Mouse (Mus musculus): Measurements from ENCODE around the gene Cpt1a. TPM values are rescaled to one million over a fixed set of nuclear protein-coding genes. Genes with fewer than 3 reads are reported as not detected.

Cpt1a gene
- polyA plus RNA-seq, 1 experiment, result 75.7 TPM

DNA sequence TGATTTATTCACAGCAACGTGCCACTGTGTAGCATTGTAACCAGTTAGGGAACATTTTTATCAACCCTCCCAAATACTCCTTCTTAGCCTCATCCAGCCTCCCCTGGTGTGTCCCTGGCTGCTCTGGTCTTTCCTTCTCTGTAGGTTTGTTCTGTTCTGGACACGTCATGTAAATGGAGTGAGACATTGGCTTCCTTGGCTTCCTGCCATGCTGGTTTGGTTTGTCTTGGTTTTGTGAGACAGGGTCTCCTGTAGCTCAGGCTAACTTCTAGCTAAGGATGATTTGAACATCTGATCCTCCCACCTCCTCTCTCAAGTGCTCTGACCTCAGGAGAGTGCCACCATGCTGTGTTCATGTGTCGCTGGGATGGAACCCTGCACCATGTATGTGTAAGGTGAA lies 21.8 kb downstream of the Cpt1a start:
- Histone ChIP-seq H3K27me3 (ENCODE audit: control insufficient read depth, insufficient read depth, low read length) (no peaks in the 10 kb centered on the region), H3K36me3 (ENCODE audit: control insufficient read depth, insufficient read depth, low read length) (no peaks in the 10 kb centered on the region), H3K27ac (ENCODE audit: control insufficient read depth, insufficient read depth, low read length) (no peak overlapping the region), H3K4me1 (replicated peaks; ENCODE audit: control insufficient read depth, insufficient read depth, low read length) (peaks cover 33% of the 10 kb centered on the region), H3K4me3 (ENCODE audit: control insufficient read depth, insufficient read depth, low read length) (no peak overlapping the region)
- DNase-seq, result no peak
- WGBS, result 94% methylated on average over 3 of the region's 3 CpGs
- TF ChIP-seq CTCF (IDR thresholded peaks at IDR 0.05; ENCODE audit: borderline replicate concordance, control insufficient read depth, extremely low read depth, insufficient read depth, low read length, poor library complexity) (no peak), POLR2A (IDR thresholded peaks at IDR 0.05; ENCODE audit: control insufficient read depth, extremely low read depth, insufficient read depth, low read length, poor library complexity) (no peak)

DNA sequence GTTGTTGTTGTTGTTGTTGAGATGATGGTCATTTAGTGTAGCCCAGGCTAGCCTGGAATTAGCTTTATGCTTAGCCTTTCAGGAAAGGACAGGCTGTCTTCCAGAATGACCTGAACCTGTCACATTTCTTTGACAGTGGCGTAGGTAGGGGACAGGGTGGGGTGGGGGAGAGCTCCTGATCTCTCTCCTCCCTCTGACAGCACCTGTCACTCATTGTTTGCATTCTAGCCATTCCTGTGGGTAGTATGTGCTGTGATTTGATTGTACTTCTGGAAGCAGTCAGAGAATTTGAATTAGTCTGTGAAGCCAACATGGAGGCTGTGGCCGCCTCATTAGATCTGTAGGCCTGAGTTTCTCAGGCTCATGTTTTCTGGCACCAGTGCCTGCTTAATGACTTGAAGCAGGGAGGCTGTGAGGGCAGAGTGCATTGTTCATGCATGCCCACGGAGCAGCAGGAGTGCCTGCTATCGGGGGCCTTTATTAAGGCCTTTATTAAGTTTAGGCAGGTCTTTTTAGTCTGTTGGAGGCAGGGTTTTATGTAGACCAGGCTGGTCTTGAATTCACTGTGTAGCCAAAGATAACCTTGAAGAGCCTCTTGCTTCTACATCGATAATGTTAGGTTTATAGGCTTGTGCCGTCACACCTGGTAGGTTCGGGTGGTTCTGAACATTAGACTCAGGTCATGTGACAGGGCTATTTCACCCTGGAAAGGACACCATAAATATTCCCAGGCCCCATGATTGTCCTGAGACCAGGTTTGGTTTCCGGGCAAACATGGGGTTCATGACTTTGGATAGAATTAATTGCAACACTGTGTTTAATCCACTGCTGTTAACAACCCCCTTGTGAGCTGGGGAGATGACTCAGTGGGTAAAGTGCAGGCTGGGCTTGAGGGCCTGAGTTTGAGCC lies 22.8 kb downstream of the Cpt1a start:
- Histone ChIP-seq H3K4me3 (ENCODE audit: control insufficient read depth, insufficient read depth, low read length) (no peak overlapping the region), H3K4me1 (replicated peaks; ENCODE audit: control insufficient read depth, insufficient read depth, low read length) (peaks cover 23% of the 10 kb centered on the region), H3K27me3 (ENCODE audit: control insufficient read depth, insufficient read depth, low read length) (no peaks in the 10 kb centered on the region), H3K36me3 (ENCODE audit: control insufficient read depth, insufficient read depth, low read length) (no peaks in the 10 kb centered on the region), H3K27ac (ENCODE audit: control insufficient read depth, insufficient read depth, low read length) (no peak overlapping the region)
- no peak for TF ChIP-seq CTCF (IDR thresholded peaks at IDR 0.05; ENCODE audit: borderline replicate concordance, control insufficient read depth, extremely low read depth, insufficient read depth, low read length, poor library complexity)
- TF ChIP-seq POLR2A (IDR thresholded peaks at IDR 0.05; ENCODE audit: control insufficient read depth, extremely low read depth, insufficient read depth, low read length, poor library complexity), result no peak
- no peak for DNase-seq
- WGBS, result 94% methylated on average over 8 of the region's 8 CpGs

- Histone ChIP-seq H3K36me3 (ENCODE audit: control insufficient read depth, insufficient read depth, low read length) (no peaks in the 10 kb centered on the region), H3K4me1 (replicated peaks; ENCODE audit: control insufficient read depth, insufficient read depth, low read length) (peaks cover 6% of the 10 kb centered on the region), H3K27me3 (ENCODE audit: control insufficient read depth, insufficient read depth, low read length) (no peaks in the 10 kb centered on the region), H3K4me3 (ENCODE audit: control insufficient read depth, insufficient read depth, low read length) (no peak overlapping the region), H3K27ac (ENCODE audit: control insufficient read depth, insufficient read depth, low read length) (no peak overlapping the region)
- 100% methylated on average over 1 of the region's 1 CpGs for WGBS
- TF ChIP-seq POLR2A (IDR thresholded peaks at IDR 0.05; ENCODE audit: control insufficient read depth, extremely low read depth, insufficient read depth, low read length, poor library complexity) (no peak), CTCF (IDR thresholded peaks at IDR 0.05; ENCODE audit: borderline replicate concordance, control insufficient read depth, extremely low read depth, insufficient read depth, low read length, poor library complexity) (no peak)
- DNase-seq, result no peak
Measured at GRCm38 (mm10) chr19:3347784-3348183, 25.6 kb downstream of the Cpt1a start.

GRCm38 (mm10) chr19:3353415-3354111 lies 31.4 kb downstream of the Cpt1a start:
- H3K27ac ChIP-seq (ENCODE audit: control insufficient read depth, insufficient read depth, low read length), result no peak overlapping the region
- 85% methylated on average over 7 of the region's 7 CpGs for WGBS

GRCm38 (mm10) chr19:3355096-3355495 lies 33.0 kb downstream of the Cpt1a start:
- no peaks in the 10 kb centered on the region for H3K36me3 ChIP-seq (ENCODE audit: control insufficient read depth, insufficient read depth, low read length)
- H3K4me3 ChIP-seq (ENCODE audit: control insufficient read depth, insufficient read depth, low read length), result no peak overlapping the region
- H3K4me1 ChIP-seq (replicated peaks; ENCODE audit: control insufficient read depth, insufficient read depth, low read length), result no peaks in the 10 kb centered on the region
- no peak overlapping the region for H3K27ac ChIP-seq (ENCODE audit: control insufficient read depth, insufficient read depth, low read length)
- no peaks in the 10 kb centered on the region for H3K27me3 ChIP-seq (ENCODE audit: control insufficient read depth, insufficient read depth, low read length)
- DNase-seq, result peak; percentile 23
- WGBS, result 93% methylated on average over 5 of the region's 5 CpGs
- TF ChIP-seq POLR2A (IDR thresholded peaks at IDR 0.05; ENCODE audit: control insufficient read depth, extremely low read depth, insufficient read depth, low read length, poor library complexity) (no peak), CTCF (IDR thresholded peaks at IDR 0.05; ENCODE audit: borderline replicate concordance, control insufficient read depth, extremely low read depth, insufficient read depth, low read length, poor library complexity) (0 out of 2 replicates have a peak, but pooled peaks have one; percentile 42)

More at GRCm38 (mm10) chr19:3353415-3354111, 31.4 kb downstream of the Cpt1a start:
- Histone ChIP-seq H3K4me3 (ENCODE audit: control insufficient read depth, insufficient read depth, low read length) (no peak overlapping the region), H3K4me1 (replicated peaks; ENCODE audit: control insufficient read depth, insufficient read depth, low read length) (no peaks in the 10 kb centered on the region), H3K36me3 (ENCODE audit: control insufficient read depth, insufficient read depth, low read length) (no peaks in the 10 kb centered on the region), H3K27me3 (ENCODE audit: control insufficient read depth, insufficient read depth, low read length) (no peaks in the 10 kb centered on the region)
- DNase-seq, result no peak
- TF ChIP-seq CTCF (IDR thresholded peaks at IDR 0.05; ENCODE audit: borderline replicate concordance, control insufficient read depth, extremely low read depth, insufficient read depth, low read length, poor library complexity) (no peak), POLR2A (IDR thresholded peaks at IDR 0.05; ENCODE audit: control insufficient read depth, extremely low read depth, insufficient read depth, low read length, poor library complexity) (no peak)

GRCm38 (mm10) chr19:3356516-3356915 lies 34.4 kb downstream of the Cpt1a start:
- no peak for DNase-seq
- WGBS, result 94% methylated on average over 5 of the region's 5 CpGs
- Histone ChIP-seq H3K36me3 (ENCODE audit: control insufficient read depth, insufficient read depth, low read length) (no peaks in the 10 kb centered on the region), H3K27ac (ENCODE audit: control insufficient read depth, insufficient read depth, low read length) (no peak overlapping the region), H3K4me3 (ENCODE audit: control insufficient read depth, insufficient read depth, low read length) (no peak overlapping the region), H3K27me3 (ENCODE audit: control insufficient read depth, insufficient read depth, low read length) (no peaks in the 10 kb centered on the region), H3K4me1 (replicated peaks; ENCODE audit: control insufficient read depth, insufficient read depth, low read length) (no peaks in the 10 kb centered on the region)
- no peak for TF ChIP-seq POLR2A (IDR thresholded peaks at IDR 0.05; ENCODE audit: control insufficient read depth, extremely low read depth, insufficient read depth, low read length, poor library complexity)
- no peak for TF ChIP-seq CTCF (IDR thresholded peaks at IDR 0.05; ENCODE audit: borderline replicate concordance, control insufficient read depth, extremely low read depth, insufficient read depth, low read length, poor library complexity)
